Mouse (Mus musculus): ENCODE data around the gene Trim12c. TPM values are rescaled to one million over a fixed set of nuclear protein-coding genes. Genes with fewer than 3 reads are reported as not detected.
"Not testable (repeated sequence)": the region's sequence is repeated elsewhere in the genome, so short reads cannot be mapped to it uniquely, and the experiment has no call there.

Gene Trim12c
- polyA plus RNA-seq, 1 experiment from 2014 or later: 2.7 TPM

DNA sequence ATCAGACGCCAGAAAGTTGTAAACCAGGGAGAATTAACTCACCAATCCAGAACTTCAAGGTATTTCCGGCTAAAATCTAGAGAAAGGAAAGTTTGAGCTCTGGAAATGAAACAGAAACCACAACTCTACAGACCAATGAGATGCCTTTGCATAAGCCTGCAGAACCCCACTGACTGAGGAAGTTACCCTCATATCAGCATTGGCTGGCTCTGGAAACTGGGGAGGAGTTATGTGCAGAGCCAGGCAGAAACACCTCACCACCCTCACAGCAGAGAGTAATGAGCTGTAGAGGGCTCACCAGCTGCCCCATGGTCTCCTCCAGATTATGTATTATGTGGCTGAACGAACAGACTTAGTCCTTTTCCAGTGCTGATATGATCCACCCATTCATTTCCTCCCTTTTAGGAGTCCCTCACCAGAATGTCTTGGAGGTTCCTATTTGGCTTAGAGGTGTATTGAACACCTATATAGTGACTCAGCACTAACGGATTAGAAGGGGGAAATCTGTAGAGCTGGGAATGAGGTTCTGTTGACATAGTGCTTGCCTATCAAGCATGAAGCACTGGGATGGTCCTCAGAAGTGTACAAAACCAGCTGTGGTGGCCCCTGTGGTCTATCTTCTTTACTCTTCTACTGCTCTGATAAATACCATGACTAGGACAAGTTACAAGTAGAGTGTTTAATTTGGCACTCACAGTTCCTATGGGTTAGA is 37.6 kb downstream of the Trim12c start, which contains the start of gene Trim12a:
Trim12a (minus strand) TSS at position 98 of the 712 bp plus-strand sequence.
- Histone ChIP-seq H3K27ac (peak within 1 kb of the TSS; percentile 43), H3K4me2 (peak within 1 kb of the TSS; percentile 40), H3K4me3 (peak within 1 kb of the TSS; percentile 42), H3K9ac (peak within 1 kb of the TSS; percentile 33; the same call in 1 of the 2 replicates)
- H3K27me3 ChIP-seq, H3K4me1 ChIP-seq, H3K36me3 ChIP-seq, H3K9me3 ChIP-seq: not testable (repeated sequence)
- WGBS: 23% methylated on average over 4 of the region's 4 CpGs
- ATAC-seq (ENCODE audit: insufficient number of reproducible peaks, low FRiP score, low TSS enrichment, low read depth): peak; percentile 76; the same call in 1 of the 2 replicates

GRCm38 (mm10) chr7:104314796-104315353 is 38.3 kb downstream of the Trim12c start:
- peak overlapping the region; percentile 40 for H3K4me2 ChIP-seq
- H3K4me1 ChIP-seq: no peaks in the 10 kb centered on the region
- peak overlapping the region; percentile 43 for H3K27ac ChIP-seq
- no peak for ATAC-seq (ENCODE audit: insufficient number of reproducible peaks, low FRiP score, low TSS enrichment, low read depth)
- H3K27me3 ChIP-seq: no peaks in the 10 kb centered on the region
- WGBS: 9% methylated on average over 15 of the region's 15 CpGs
- no peaks in the 10 kb centered on the region for H3K36me3 ChIP-seq
- H3K9ac ChIP-seq: peak overlapping the region; percentile 33; the same call in 1 of the 2 replicates
- H3K9me3 ChIP-seq: no peaks in the 10 kb centered on the region
- peak overlapping the region; percentile 42 for H3K4me3 ChIP-seq

- ATAC-seq (ENCODE audit: insufficient number of reproducible peaks, low FRiP score, low TSS enrichment, low read depth): no peak
- no peaks in the 10 kb centered on the region for H3K9me3 ChIP-seq
- no peaks in the 10 kb centered on the region for H3K27me3 ChIP-seq
- H3K4me1 ChIP-seq: no peaks in the 10 kb centered on the region
- H3K4me2 ChIP-seq: no peak overlapping the region
- no peaks in the 10 kb centered on the region for H3K36me3 ChIP-seq
- H3K9ac ChIP-seq: no peak overlapping the region
- WGBS: 82% methylated on average over 5 of the region's 5 CpGs
- H3K27ac ChIP-seq: no peak overlapping the region
- H3K4me3 ChIP-seq: no peak overlapping the region
Measured at GRCm38 (mm10) chr7:104291638-104292400, 61.3 kb downstream of the Trim12c start.

GRCm38 (mm10) chr7:104290641-104291040 is 62.5 kb downstream of the Trim12c start:
- H3K27ac ChIP-seq: no peak overlapping the region
- H3K27me3 ChIP-seq: no peaks in the 10 kb centered on the region
- 88% methylated on average over 1 of the region's 1 CpGs for WGBS
- H3K9me3 ChIP-seq: no peaks in the 10 kb centered on the region
- no peak overlapping the region for H3K9ac ChIP-seq
- H3K4me1 ChIP-seq: no peaks in the 10 kb centered on the region
- no peaks in the 10 kb centered on the region for H3K36me3 ChIP-seq
- H3K4me3 ChIP-seq: no peak overlapping the region
- H3K4me2 ChIP-seq: no peak overlapping the region
- ATAC-seq (ENCODE audit: insufficient number of reproducible peaks, low FRiP score, low TSS enrichment, low read depth): no peak

Other genes starting within 250 kb of the Trim12c start
- not detected in 2 replicates for gene Olfr646, start 248.5 kb downstream of the Trim12c start, polyA plus RNA-seq (2015; fragmentation: Nextera tagmentation; extraction: Ambion mirVana)
- gene Ubqln5, start 223.5 kb downstream of the Trim12c start, polyA plus RNA-seq (2015; fragmentation: Nextera tagmentation; extraction: Ambion mirVana): not detected in 2 replicates
- gene Olfr643, start 216.0 kb downstream of the Trim12c start, polyA plus RNA-seq (2015; fragmentation: Nextera tagmentation; extraction: Ambion mirVana): not detected in 2 replicates
- gene Ubqln3, start 210.1 kb downstream of the Trim12c start, polyA plus RNA-seq (2015; fragmentation: Nextera tagmentation; extraction: Ambion mirVana): not detected in 2 replicates
- not detected in 2 replicates for gene Ubqlnl, start 202.8 kb downstream of the Trim12c start, polyA plus RNA-seq (2015; fragmentation: Nextera tagmentation; extraction: Ambion mirVana)
- not detected in 2 replicates for gene Olfm5, start 188.5 kb downstream of the Trim12c start, polyA plus RNA-seq (2015; fragmentation: Nextera tagmentation; extraction: Ambion mirVana)
- 0.11 and 0.24 TPM in 2 replicates for gene Olfr648, start 170.0 kb downstream of the Trim12c start, polyA plus RNA-seq (2015; fragmentation: Nextera tagmentation; extraction: Ambion mirVana)
- gene Olfr649, start 157.4 kb downstream of the Trim12c start, polyA plus RNA-seq (2015; fragmentation: Nextera tagmentation; extraction: Ambion mirVana): not detected in 2 replicates
- gene Trim6, start 134.6 kb downstream of the Trim12c start, polyA plus RNA-seq (2015; fragmentation: Nextera tagmentation; extraction: Ambion mirVana): 0.50 and 0.61 TPM in 2 replicates
- 1.8 and 1.9 TPM in 2 replicates for gene Trim34a, start 108.9 kb downstream of the Trim12c start, polyA plus RNA-seq (2015; fragmentation: Nextera tagmentation; extraction: Ambion mirVana)
- gene Trim5, start 65.3 kb downstream of the Trim12c start, polyA plus RNA-seq (2015; fragmentation: Nextera tagmentation; extraction: Ambion mirVana): 0.26 and 0.37 TPM in 2 replicates
- 5.7 and 6.1 TPM in 2 replicates for gene Trim12a, start 37.9 kb downstream of the Trim12c start, polyA plus RNA-seq (2015; fragmentation: Nextera tagmentation; extraction: Ambion mirVana)
- not detected in 2 replicates for gene Trim34b, start 23.9 kb downstream of the Trim12c start, polyA plus RNA-seq (2015; fragmentation: Nextera tagmentation; extraction: Ambion mirVana)
- 0.04 TPM in 1 of 2 replicates, not detected in the other for gene Trim30b, start 16.5 kb upstream of the Trim12c start, polyA plus RNA-seq (2015; fragmentation: Nextera tagmentation; extraction: Ambion mirVana)
- 0.14 and 0.36 TPM in 2 replicates for gene Trim30c, start 47.5 kb upstream of the Trim12c start, polyA plus RNA-seq (2015; fragmentation: Nextera tagmentation; extraction: Ambion mirVana)
- 1.4 and 1.6 TPM in 2 replicates for gene Trim30a, start 111.8 kb upstream of the Trim12c start, polyA plus RNA-seq (2015; fragmentation: Nextera tagmentation; extraction: Ambion mirVana)
- gene Trim30d, start 154.5 kb upstream of the Trim12c start, polyA plus RNA-seq (2015; fragmentation: Nextera tagmentation; extraction: Ambion mirVana): 0.60 and 0.74 TPM in 2 replicates
- gene Olfr651, start 196.8 kb upstream of the Trim12c start, polyA plus RNA-seq (2015; fragmentation: Nextera tagmentation; extraction: Ambion mirVana): not detected in 2 replicates
- not detected in 2 replicates for gene Olfr652, start 207.5 kb upstream of the Trim12c start, polyA plus RNA-seq (2015; fragmentation: Nextera tagmentation; extraction: Ambion mirVana)
- not detected in 2 replicates for gene Olfr653, start 224.0 kb upstream of the Trim12c start, polyA plus RNA-seq (2015; fragmentation: Nextera tagmentation; extraction: Ambion mirVana)
- not detected in 2 replicates for gene Olfr654, start 233.7 kb upstream of the Trim12c start, polyA plus RNA-seq (2015; fragmentation: Nextera tagmentation; extraction: Ambion mirVana)
- not detected in 2 replicates for gene Olfr655, start 248.4 kb upstream of the Trim12c start, polyA plus RNA-seq (2015; fragmentation: Nextera tagmentation; extraction: Ambion mirVana)

Data from limb, embryonic 15.5 days (tissue).